Mouse (Mus musculus) Patski (cell line): ENCODE data around the gene Acrbp. TPM values are rescaled to one million over a fixed set of nuclear protein-coding genes. Genes with fewer than 3 reads are reported as not detected.
A peak's percentile ranks its signal among the peaks of the same experiment; 100 is the strongest.

Source experiments
- ATAC-seq: fragments of 100-300 bp; one replicate; pipeline ENCODE4 v1.8.0; 2021
- CTCF ChIA-PET: fragments of 350-600 bp; sonication (Branson Sonifier 250); formaldehyde crosslinking; loops from one replicate; lab custom pipeline; 2022; ENCODE audit warnings: inconsistent platforms; lab: Charles Lee
- POLR2A ChIA-PET: fragments of 350-600 bp; sonication (Branson Sonifier 250); formaldehyde crosslinking; loops from one replicate; lab custom pipeline; 2022; ENCODE audit warnings: antibody characterized with exemption, inconsistent platforms; lab: Charles Lee
- DNase-seq: peaks from one replicate; pipeline ENCODE4 v3.0.0-alpha.2; 2011; ENCODE audit warnings: low read depth, low spot score
- H3K27me3 ChIP-seq: fragments of 371-371 bp; one replicate; pipeline ENCODE4 v1.5.1; 2021
- CTCF ChIP-seq: fragments of 100-300 bp; IDR thresholded peaks from one replicate; pipeline ENCODE4 v1.5.1; 2021
- in situ Hi-C: fragments of 300-500 bp; cut with MboI; formaldehyde crosslinking; loops from 3 replicates; pipeline ENCODE4 v1.11.1; 2018; ENCODE audit warnings: low pct_unique_long_range_greater_than_20kb, mixed read lengths
- polyA plus RNA-seq: library from polyadenylated mRNA; unstranded; gene quantifications from one replicate; pipeline ENCODE4 v1.2.3, GENCODE M21; 2021

Acrbp gene
- polyA plus RNA-seq, 1 experiment from 2014 or later = 9.7 TPM

DNA sequence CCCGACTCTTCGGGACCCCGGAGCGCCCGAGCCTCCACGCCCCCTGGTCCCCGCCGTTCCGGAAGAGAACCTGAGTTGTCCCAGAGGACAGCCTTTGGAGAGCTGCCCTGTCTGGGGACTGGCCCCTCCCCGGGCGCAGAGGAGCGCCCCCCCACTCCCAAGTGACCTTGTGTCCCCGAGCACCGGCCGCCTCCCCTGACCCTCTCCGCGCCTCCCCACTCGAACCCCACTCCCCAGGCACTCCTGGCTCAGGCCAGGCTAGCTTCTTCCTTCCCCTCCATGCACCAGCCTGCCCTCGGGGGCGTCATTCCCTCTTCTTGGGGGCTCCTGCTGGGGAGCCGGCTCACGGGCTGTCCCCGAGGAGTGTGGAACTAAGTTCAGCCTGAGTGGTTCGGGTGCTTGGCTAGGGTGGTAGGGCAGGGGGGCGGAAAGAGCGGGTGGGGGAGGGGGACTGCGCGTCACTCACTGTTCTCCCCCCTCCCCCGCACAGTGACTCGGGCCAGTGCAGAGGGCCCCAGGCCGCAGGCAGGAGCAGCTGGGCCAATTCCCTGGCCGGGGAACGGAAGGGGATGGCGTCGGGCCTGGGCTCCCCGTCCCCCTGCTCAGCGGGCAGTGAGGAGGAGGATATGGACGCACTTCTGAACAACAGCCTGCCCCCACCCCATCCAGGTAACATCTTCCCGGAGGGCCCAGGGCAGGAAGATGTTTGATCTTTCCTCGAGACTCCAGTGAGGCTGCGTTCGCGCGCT is 47.3 kb downstream of the Acrbp start:
- no peak for TF ChIP-seq CTCF
- POLR2A ChIA-PET = interaction anchor here (1.3 kb wide), 1 partner anchor 69 kb away, joined by 4 read pairs; the partner anchor contains the start of gene Gapdh

DNA sequence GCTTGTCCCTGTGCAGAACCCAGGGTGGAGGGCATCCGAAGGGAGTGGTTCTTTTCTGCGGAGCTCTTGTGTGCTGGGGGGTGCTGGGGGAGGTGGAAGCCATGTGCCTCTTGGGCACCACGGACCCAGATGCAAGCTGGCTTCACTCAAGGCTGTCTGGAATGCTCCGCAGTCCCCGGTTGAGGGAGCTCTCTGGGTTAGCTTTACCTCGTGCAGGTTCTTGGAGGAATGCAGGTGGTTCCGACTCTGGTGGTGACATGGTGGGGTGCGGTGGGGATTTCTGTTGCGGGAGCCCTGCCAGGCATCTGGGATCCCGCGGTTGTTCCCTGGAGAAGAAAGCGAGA is 47.8 kb downstream of the Acrbp start:
- TF ChIP-seq CTCF = no peak
- DNase-seq (no peak), ATAC-seq (no peak)
- in situ Hi-C loops = no loop called here
- POLR2A ChIA-PET = interaction anchor here (1.3 kb wide), 1 partner anchor 69 kb away, joined by 4 read pairs; the partner anchor contains the start of gene Gapdh
- CTCF ChIA-PET = no interaction called here
- H3K27me3 ChIP-seq = no peaks in the 10 kb centered on the region

More for the DNA sequence above, 47.3 kb downstream of the Acrbp start:
- in situ Hi-C loops = no loop called here
- peak; percentile 17 for DNase-seq
- peak; percentile 24 for ATAC-seq
- H3K27me3 ChIP-seq = no peaks in the 10 kb centered on the region
- CTCF ChIA-PET = no interaction called here

DNA sequence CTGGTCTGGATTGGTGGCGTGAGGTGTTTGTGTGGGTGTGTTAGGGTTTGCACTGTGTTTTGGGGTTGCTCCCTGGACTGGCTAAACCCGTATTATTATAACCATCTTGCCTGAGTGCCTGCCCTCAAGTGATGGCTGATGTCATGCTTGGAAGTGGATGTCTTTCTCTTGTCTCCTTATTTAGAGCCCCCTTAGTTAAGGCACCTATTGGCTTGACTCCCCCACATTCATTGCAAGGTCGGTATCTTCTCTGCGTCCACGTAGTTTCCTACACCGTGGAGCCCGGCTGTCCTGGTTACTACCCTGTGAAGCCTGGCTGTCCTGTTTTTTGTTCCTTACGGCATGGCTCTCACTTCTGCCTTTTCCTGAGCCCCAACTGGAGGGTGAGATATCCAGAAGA is 48.5 kb downstream of the Acrbp start:
- ChIA-PET CTCF (no interaction called here), POLR2A (no interaction called here)
- no peak for TF ChIP-seq CTCF
- DNase-seq (no peak), ATAC-seq (no peak)
- no peaks in the 10 kb centered on the region for H3K27me3 ChIP-seq
- in situ Hi-C loops = no loop called here

DNA sequence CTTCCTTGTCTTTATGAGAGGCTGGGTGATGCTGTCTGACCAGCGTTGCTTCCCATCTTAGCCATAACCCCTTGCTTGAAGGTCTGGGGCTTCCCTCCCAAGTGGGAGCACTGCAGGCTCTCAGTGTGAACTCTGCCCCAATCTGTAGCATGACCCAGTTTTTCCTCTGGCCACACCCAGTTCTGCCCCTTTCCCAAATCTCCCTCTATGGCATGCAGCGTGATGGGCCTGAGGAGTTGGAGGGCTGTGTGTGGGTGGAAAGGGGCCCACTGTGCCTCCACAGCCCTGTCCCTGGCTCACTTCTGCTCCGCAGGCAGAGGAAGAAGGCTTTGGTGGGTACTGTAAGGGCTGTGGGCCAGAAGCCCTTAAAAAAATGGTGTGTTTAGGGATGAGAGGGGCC is 49.0 kb downstream of the Acrbp start:
- in situ Hi-C loops = no loop called here
- ChIA-PET CTCF (no interaction called here), POLR2A (no interaction called here)
- DNase-seq = no peak
- no peaks in the 10 kb centered on the region for H3K27me3 ChIP-seq
- no peak for ATAC-seq
- no peak for TF ChIP-seq CTCF

DNA sequence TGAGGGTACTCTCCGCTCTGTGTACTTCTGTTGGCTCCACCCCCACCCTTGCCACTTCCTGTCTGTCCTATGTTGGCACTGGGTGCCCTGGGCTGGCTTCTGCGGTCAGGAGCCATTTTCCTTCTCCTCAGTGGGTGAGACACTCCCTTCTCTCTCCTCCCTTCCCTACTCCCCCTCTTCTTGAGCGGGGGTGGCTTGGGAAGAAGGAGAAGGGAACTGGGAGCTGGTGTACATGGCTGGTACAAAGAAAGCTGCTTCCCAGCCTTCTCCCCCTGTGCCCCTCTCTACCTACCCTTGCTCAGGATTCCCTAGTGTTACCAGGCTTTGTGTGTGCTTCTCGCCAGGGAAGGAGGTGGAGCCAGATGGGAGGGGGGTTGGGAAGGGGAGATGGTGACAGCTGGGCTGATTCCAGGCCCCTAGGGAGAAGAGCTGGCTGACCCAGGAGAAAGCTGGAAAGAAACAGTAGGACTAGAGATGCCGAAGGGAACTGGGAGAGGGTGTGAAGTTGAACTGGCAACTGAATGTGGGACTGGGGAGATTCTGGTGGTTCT is 50.0 kb downstream of the Acrbp start:
- ChIA-PET POLR2A (interaction anchor here (1.1 to 1.8 kb wide), 3 partner anchors 10 to 14 kb away, joined by 3 to 8 read pairs (median 5); no protein-coding TSS in a partner anchor), CTCF (interaction anchor here (1.0 to 4.5 kb wide), 3 partner anchors 10 to 14 kb away, joined by 4 to 25 read pairs (median 5); no protein-coding TSS in a partner anchor)
- no peaks in the 10 kb centered on the region for H3K27me3 ChIP-seq
- DNase-seq = no peak
- in situ Hi-C loops = no loop called here
- ATAC-seq = no peak
- no peak for TF ChIP-seq CTCF

DNA sequence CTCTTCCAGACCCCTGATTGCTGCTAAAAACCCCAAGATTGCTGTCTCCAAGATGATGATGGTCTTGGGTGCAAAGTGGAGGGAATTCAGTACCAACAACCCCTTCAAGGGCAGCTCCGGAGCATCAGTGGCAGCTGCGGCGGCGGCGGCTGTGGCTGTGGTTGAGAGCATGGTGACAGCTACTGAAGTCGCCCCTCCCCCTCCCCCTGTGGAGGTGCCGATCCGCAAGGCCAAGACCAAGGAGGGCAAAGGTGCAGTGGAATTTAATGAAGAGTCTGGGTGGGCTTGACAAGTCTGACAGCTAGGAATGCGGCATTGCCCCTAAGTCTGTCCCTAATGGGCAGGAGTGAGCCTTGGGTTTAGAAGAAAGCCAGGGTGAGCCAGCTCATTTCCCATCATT is 52.0 kb downstream of the Acrbp start:
- DNase-seq (no peak), ATAC-seq (no peak)
- in situ Hi-C loops = no loop called here
- TF ChIP-seq CTCF = no peak
- ChIA-PET CTCF (interaction anchor here (1.6 to 4.5 kb wide), 2 partner anchors 9 to 13 kb away, joined by 4 to 25 read pairs; no protein-coding TSS in a partner anchor), POLR2A (no interaction called here)
- H3K27me3 ChIP-seq = no peaks in the 10 kb centered on the region

DNA sequence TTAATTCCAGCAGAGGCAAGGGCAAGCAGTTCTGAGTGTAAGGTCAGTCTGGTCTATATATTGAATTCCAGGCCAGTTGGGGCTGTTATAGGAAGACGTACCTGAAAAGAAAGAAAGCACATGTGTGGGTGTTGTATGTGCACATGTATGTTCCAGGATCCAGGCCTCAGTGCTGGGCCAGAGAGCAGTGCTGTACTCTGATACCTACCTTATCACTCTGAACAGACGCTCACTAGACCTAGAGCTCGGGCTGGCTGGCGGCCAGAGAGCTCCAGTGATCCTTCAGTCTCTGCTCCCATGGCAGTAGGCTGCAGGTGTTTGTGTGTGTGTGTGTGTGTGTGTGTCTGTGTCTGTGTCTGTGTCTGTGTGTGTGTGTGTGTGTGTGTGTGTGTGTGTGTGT is 54.7 kb downstream of the Acrbp start:
- no peak for TF ChIP-seq CTCF
- in situ Hi-C loops = no loop called here
- ChIA-PET POLR2A (interaction anchor here (0.8 kb wide), 1 partner anchor 64 kb away, joined by 6 read pairs; no protein-coding TSS in a partner anchor), CTCF (no interaction called here)
- no peaks in the 10 kb centered on the region for H3K27me3 ChIP-seq
- ATAC-seq (no peak), DNase-seq (no peak)

DNA sequence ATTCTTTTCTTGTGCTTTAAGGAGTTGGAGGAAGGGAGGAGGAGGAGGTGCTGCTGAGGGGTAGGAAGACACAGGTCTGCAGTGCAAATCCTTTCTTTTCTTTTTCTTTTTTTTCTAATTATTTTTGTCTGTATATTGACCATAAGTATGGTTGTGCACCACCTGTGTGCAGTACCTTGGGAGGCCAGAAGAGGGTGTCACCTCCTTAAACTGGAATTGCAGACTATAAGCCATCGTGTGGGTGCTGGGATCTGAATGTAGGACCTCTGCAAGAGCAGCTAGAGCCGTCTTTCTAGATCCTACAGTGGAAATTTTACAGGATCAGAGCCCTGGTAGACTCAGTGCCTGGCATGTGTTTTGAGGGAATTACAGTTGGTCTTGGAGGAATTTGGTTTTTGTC is 58.2 kb downstream of the Acrbp start:
- POLR2A ChIA-PET = interaction anchor here (2.3 kb wide), 1 partner anchor 9 kb away, joined by 7 read pairs; no protein-coding TSS in a partner anchor
- DNase-seq (no peak), ATAC-seq (no peak)
- in situ Hi-C loops = no loop called here
- CTCF ChIA-PET = interaction anchor here (1.2 kb wide), 1 partner anchor 10 kb away, joined by 3 read pairs; no protein-coding TSS in a partner anchor
- no peak for TF ChIP-seq CTCF
- H3K27me3 ChIP-seq = no peaks in the 10 kb centered on the region

DNA sequence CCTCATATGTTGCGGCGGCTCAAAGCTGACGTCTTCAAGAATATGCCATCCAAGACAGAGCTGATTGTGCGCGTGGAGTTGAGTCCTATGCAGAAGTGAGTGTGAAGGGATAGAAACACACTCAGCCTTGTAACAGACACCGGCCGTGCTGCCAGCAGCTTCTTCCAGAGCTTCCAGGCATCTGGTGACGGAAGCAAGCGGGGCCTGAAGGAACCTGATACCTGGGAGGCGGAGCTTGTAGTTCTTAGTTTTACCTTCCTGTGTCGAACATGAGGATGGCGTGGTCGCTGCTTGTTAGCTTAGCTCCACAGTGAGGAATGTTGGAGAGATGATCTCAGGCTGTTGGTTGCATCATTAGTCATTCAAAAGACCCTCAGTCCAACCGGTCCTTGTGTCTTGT is 59.9 kb downstream of the Acrbp start:
- TF ChIP-seq CTCF = no peak
- ChIA-PET CTCF (interaction anchor here (0.8 to 3.5 kb wide), 3 partner anchors 9 to 31 kb away, joined by 3 to 19 read pairs (median 5); no protein-coding TSS in a partner anchor), POLR2A (interaction anchor here (2.1 kb wide), 1 partner anchor 10 kb away, joined by 8 read pairs; no protein-coding TSS in a partner anchor)
- H3K27me3 ChIP-seq = no peaks in the 10 kb centered on the region
- no peak for ATAC-seq
- DNase-seq = no peak
- in situ Hi-C loops = no loop called here

DNA sequence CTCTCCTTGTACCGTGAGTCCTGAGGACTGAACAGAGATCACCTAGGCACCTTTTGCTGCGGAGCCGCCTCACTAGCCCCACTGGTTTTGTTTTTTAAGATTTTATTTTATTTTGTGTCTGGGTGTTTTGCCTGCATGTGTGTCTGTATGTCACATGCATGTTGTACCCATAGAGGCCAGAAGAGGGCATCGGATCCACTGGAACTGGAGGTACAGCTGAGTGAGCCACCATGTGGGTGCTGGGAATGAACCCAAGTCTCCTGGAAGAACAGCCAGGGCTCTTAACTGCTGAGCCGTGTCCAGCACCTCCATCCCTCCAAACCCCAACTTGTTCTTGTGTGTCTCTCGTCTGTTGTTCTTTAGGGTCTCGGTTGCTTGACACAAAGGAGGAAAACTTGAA is 61.4 kb downstream of the Acrbp start:
- ChIA-PET CTCF (interaction anchor here (0.7 to 3.5 kb wide), 6 partner anchors 9 to 49 kb away, joined by 3 to 25 read pairs (median 3); no protein-coding TSS in a partner anchor), POLR2A (no interaction called here)
- ATAC-seq (no peak), DNase-seq (no peak)
- TF ChIP-seq CTCF = peak; percentile 77
- H3K27me3 ChIP-seq = no peaks in the 10 kb centered on the region
- in situ Hi-C loops = no loop called here

DNA sequence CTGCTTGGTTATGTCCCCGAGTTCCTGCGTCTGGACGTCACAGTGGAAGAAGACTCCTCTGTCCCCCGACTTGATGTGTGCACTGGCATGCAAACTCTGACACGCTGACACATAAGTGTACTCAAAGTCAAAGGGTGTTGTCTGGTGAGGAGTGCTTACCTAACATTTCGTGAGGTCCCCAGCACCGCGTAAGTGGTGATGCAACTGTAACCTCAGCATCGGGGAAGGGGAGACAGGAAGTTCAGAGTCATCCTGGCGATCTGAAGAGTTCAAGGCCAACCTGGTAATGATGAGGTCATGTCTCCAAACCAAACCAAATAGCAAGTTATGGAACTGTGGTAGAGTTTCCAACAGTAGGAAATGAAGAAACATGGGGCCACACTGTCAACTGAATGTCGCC is 63.1 kb downstream of the Acrbp start:
- no peaks in the 10 kb centered on the region for H3K27me3 ChIP-seq
- ChIA-PET POLR2A (no interaction called here), CTCF (interaction anchor here (3.5 kb wide), 1 partner anchor 11 kb away, joined by 19 read pairs; no protein-coding TSS in a partner anchor)
- ATAC-seq (no peak), DNase-seq (no peak)
- no peak for TF ChIP-seq CTCF
- in situ Hi-C loops = no loop called here

Other genes with a start within 250 kb of the Acrbp start
- gene Spsb2, start 241.0 kb upstream of the Acrbp start, polyA plus RNA-seq = 23.6 TPM
- 1,211 TPM for gene Tpi1, start 235.4 kb upstream of the Acrbp start, polyA plus RNA-seq
- gene Usp5, start 220.2 kb upstream of the Acrbp start, polyA plus RNA-seq = 130 TPM
- gene Cdca3, start 220.1 kb upstream of the Acrbp start, polyA plus RNA-seq = 66.3 TPM
- gene Gnb3, start 209.4 kb upstream of the Acrbp start, polyA plus RNA-seq = 0.09 TPM
- 15.1 TPM for gene P3h3, start 191.9 kb upstream of the Acrbp start, polyA plus RNA-seq
- gene Gpr162, start 185.7 kb upstream of the Acrbp start, polyA plus RNA-seq = 10.3 TPM
- not detected for gene Cd4, start 161.5 kb upstream of the Acrbp start, polyA plus RNA-seq
- 0.49 TPM for gene Lag3, start 138.0 kb upstream of the Acrbp start, polyA plus RNA-seq
- gene Ptms, start 129.6 kb upstream of the Acrbp start, polyA plus RNA-seq = 850 TPM
- gene Mlf2, start 118.3 kb upstream of the Acrbp start, polyA plus RNA-seq = 442 TPM
- gene Cops7a, start 84.2 kb upstream of the Acrbp start, polyA plus RNA-seq = 153 TPM
- gene Pianp, start 53.0 kb upstream of the Acrbp start, polyA plus RNA-seq = 12.9 TPM
- gene Zfp384, start 40.5 kb upstream of the Acrbp start, polyA plus RNA-seq = 53.0 TPM
- 77.6 TPM for gene Ing4, start 9.9 kb upstream of the Acrbp start, polyA plus RNA-seq
- gene Lpar5, start 18.2 kb downstream of the Acrbp start, polyA plus RNA-seq = not detected
- 198 TPM for gene Chd4, start 46.3 kb downstream of the Acrbp start, polyA plus RNA-seq
- 65.0 TPM for gene Nop2, start 82.2 kb downstream of the Acrbp start, polyA plus RNA-seq
- gene Iffo1, start 95.6 kb downstream of the Acrbp start, polyA plus RNA-seq = 6.2 TPM
- 889 TPM for gene Gapdh, start 116.8 kb downstream of the Acrbp start, polyA plus RNA-seq
- gene Ncapd2, start 142.0 kb downstream of the Acrbp start, polyA plus RNA-seq = 73.8 TPM
- gene Mrpl51, start 142.1 kb downstream of the Acrbp start, polyA plus RNA-seq = 175 TPM
- 7.5 TPM for gene Vamp1, start 165.9 kb downstream of the Acrbp start, polyA plus RNA-seq
- gene Tapbpl, start 182.2 kb downstream of the Acrbp start, polyA plus RNA-seq = 18.2 TPM
- 0.33 TPM for gene Cd27, start 187.3 kb downstream of the Acrbp start, polyA plus RNA-seq
- not detected for gene Tuba3a, start 236.4 kb downstream of the Acrbp start, polyA plus RNA-seq